Mouse (Mus musculus) embryonic facial prominence, embryonic 11.5 days (tissue): Measurements from ENCODE around the gene Mei4. TPM values are rescaled to one million over a fixed set of nuclear protein-coding genes. Genes with fewer than 3 reads are reported as not detected.

Experiments used
- ATAC-seq: fragments of 200-750 bp; cut with Nextera tagmentation; replicated peaks from 2 replicates; pipeline ENCODE4 v1.8.0; 2017; ENCODE audit warnings: low read depth; ENCODE audit not compliant: insufficient number of reproducible peaks, low FRiP score, low TSS enrichment
- DNase-seq: peaks from one replicate; pipeline ENCODE4 v3.0.0-alpha.2; 2015; ENCODE audit warnings: low spot score
- H3K27ac ChIP-seq: fragments of 300-500 bp; sonication (generic); replicated peaks from 2 replicates; pipeline ENCODE4 v1.5.1; 2014; ENCODE audit warnings: mild to moderate bottlenecking, low read depth, low read length, control low read depth
- H3K27me3 ChIP-seq: fragments of 300-500 bp; sonication (generic); 2 replicates; pipeline ENCODE4 v1.6.1; 2014; ENCODE audit warnings: mild to moderate bottlenecking, low read length, moderate library complexity, mixed read lengths; ENCODE audit not compliant: control insufficient read depth, insufficient read depth
- H3K36me3 ChIP-seq: fragments of 300-500 bp; sonication (generic); replicated peaks from 2 replicates; pipeline ENCODE4 v1.6.1; 2014; ENCODE audit warnings: low read depth, mild to moderate bottlenecking, low read length, moderate library complexity, mixed read lengths; ENCODE audit not compliant: control insufficient read depth, insufficient read depth
- H3K4me1 ChIP-seq: fragments of 300-500 bp; sonication (generic); 2 replicates; pipeline ENCODE4 v1.6.1; 2014; ENCODE audit warnings: low read length, mixed read lengths; ENCODE audit not compliant: control insufficient read depth, insufficient read depth
- H3K4me2 ChIP-seq: fragments of 300-500 bp; sonication (generic); 2 replicates; pipeline ENCODE4 v1.6.1; 2014; ENCODE audit warnings: low read depth, mild to moderate bottlenecking, control low read depth, low read length, moderate library complexity
- H3K4me3 ChIP-seq: fragments of 300-500 bp; sonication (generic); 2 replicates; pipeline ENCODE4 v1.5.1; 2014; ENCODE audit warnings: low read depth, low read length, control low read depth
- H3K9ac ChIP-seq: fragments of 300-500 bp; sonication (generic); replicated peaks from 2 replicates; pipeline ENCODE4 v1.6.1; 2014; ENCODE audit warnings: mild to moderate bottlenecking, control low read depth, low read length
- H3K9me3 ChIP-seq: fragments of 300-500 bp; sonication (generic); replicated peaks from 2 replicates; pipeline ENCODE4 v1.6.1; 2016; ENCODE audit warnings: mild to moderate bottlenecking, low read length, inconsistent platforms, mixed read lengths; ENCODE audit not compliant: control insufficient read depth
- WGBS: fragments of 180-500 bp; shearing (Covaris S2); extraction: QIAGEN DNeasy Blood & Tissue Kit; methylation state at CpG from one replicate; pipeline ENCODE4 v1.1.7; 2014; 5-methylcytosine and 5-hydroxymethylcytosine counted together
- polyA plus RNA-seq: library from polyadenylated mRNA; unstranded; fragments of >200 nt; fragmentation: Nextera tagmentation; extraction: Ambion mirVana; gene quantifications from 2 replicates; pipeline ENCODE4 v1.2.1, GENCODE M21; 2014

Gene Mei4
- polyA plus RNA-seq, 1 experiment from 2014 or later, result 2.5 TPM

GRCm38 (mm10) chr9:82160143-82160542 lies 296.7 kb downstream of the Mei4 start:
- H3K4me2 ChIP-seq, result no peak overlapping the region; the same call in 1 of the 2 replicates
- DNase-seq, result peak; percentile 75

GRCm38 (mm10) chr9:82162415-82162814 lies 298.9 kb downstream of the Mei4 start:
- no peaks in the 10 kb centered on the region for H3K36me3 ChIP-seq
- WGBS, result 78% methylated on average over 4 of the region's 4 CpGs
- no peaks in the 10 kb centered on the region for H3K27me3 ChIP-seq
- no peaks in the 10 kb centered on the region for H3K9me3 ChIP-seq
- no peak for DNase-seq
- H3K4me1 ChIP-seq, result no peaks in the 10 kb centered on the region
- no peak overlapping the region for H3K27ac ChIP-seq
- no peak overlapping the region for H3K9ac ChIP-seq
- no peak overlapping the region for H3K4me2 ChIP-seq
- no peak for ATAC-seq
- H3K4me3 ChIP-seq, result no peak overlapping the region

More at GRCm38 (mm10) chr9:82160143-82160542, 296.7 kb downstream of the Mei4 start:
- WGBS, result 29% methylated on average over 9 of the region's 9 CpGs
- H3K27ac ChIP-seq, result no peak overlapping the region
- H3K36me3 ChIP-seq, result no peaks in the 10 kb centered on the region
- H3K4me3 ChIP-seq, result no peak overlapping the region
- no peak overlapping the region for H3K9ac ChIP-seq
- H3K27me3 ChIP-seq, result no peaks in the 10 kb centered on the region
- H3K4me1 ChIP-seq, result no peaks in the 10 kb centered on the region
- peak; percentile 59; the same call in 1 of the 2 replicates for ATAC-seq
- H3K9me3 ChIP-seq, result no peaks in the 10 kb centered on the region

- no peak overlapping the region for H3K9ac ChIP-seq
- DNase-seq, result no peak
- H3K36me3 ChIP-seq, result no peaks in the 10 kb centered on the region
- no peaks in the 10 kb centered on the region for H3K4me1 ChIP-seq
- H3K27me3 ChIP-seq, result no peaks in the 10 kb centered on the region
- H3K9me3 ChIP-seq, result no peaks in the 10 kb centered on the region
- 64% methylated on average over 1 of the region's 1 CpGs for WGBS
- H3K4me2 ChIP-seq, result no peak overlapping the region
- no peak overlapping the region for H3K27ac ChIP-seq
- ATAC-seq, result no peak
- H3K4me3 ChIP-seq, result no peak overlapping the region
Observed at GRCm38 (mm10) chr9:82217976-82218375, 354.5 kb downstream of the Mei4 start.

DNA sequence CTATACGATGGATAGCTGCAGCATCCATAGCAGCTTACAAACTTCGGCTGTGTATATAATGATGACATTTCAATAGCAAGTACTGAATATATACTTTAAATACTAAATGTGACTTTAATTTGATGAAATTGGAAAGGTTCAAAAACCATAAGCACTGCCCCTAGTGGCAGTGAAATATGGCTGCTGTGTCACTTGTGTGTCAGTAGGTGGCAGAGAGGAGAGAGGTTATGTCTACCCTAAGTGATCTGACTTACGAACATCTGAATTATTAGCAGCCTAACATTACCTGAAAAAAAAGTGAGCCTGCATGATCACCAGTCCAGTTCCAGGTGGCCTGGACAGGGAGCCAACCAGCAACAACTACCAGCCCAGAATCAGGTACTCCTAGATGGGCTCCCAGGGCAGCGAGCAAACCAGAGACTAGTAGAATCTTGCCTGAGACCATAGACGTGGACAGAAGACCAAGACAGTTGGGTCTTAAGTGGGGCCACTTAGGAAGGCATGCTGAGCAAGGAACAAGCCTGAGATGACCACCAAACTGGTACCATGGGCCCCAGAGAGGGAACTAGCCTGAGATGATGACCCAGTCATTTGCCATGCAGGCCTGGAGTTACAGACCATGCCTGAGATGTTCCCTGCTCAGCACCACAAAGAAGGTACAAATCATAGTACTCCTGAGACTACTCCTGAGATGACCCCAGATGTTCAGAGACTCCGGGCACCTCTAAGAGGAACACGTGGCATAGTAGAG lies 384.4 kb downstream of the Mei4 start:
- H3K36me3 ChIP-seq, result no peaks in the 10 kb centered on the region
- DNase-seq (peak; percentile 47), ATAC-seq (no peak; the same call in 1 of the 2 replicates)
- WGBS, result 80% methylated on average over 7 of the region's 7 CpGs
- H3K4me2 ChIP-seq, result no peak overlapping the region
- H3K9ac ChIP-seq, result no peak overlapping the region
- H3K4me1 ChIP-seq, result no peaks in the 10 kb centered on the region
- H3K27ac ChIP-seq, result no peak overlapping the region
- H3K9me3 ChIP-seq, result no peaks in the 10 kb centered on the region
- no peak overlapping the region for H3K4me3 ChIP-seq
- no peaks in the 10 kb centered on the region for H3K27me3 ChIP-seq

Other genes with a start within 250 kb of the Mei4 start
- 0.69 and 1.2 TPM in 2 replicates for gene Htr1b, start 229.8 kb upstream of the Mei4 start, polyA plus RNA-seq